Mouse (Mus musculus): Measurements from ENCODE around the gene Myh3. TPM values are rescaled to one million over a fixed set of nuclear protein-coding genes. Genes with fewer than 3 reads are reported as not detected.
A peak's percentile ranks its signal among the peaks of the same experiment; 100 is the strongest.

Myh3 gene
- polyA plus RNA-seq, 1 experiment = 0.36 TPM

- peaks cover 27% of the 10 kb centered on the region for H3K36me3 ChIP-seq (ENCODE audit: control insufficient read depth, insufficient read depth, low read length, poor library complexity, severe bottlenecking)
- no peak overlapping the region for H3K27ac ChIP-seq (ENCODE audit: insufficient read depth, low read length)
- no peaks in the 10 kb centered on the region for H3K27me3 ChIP-seq (ENCODE audit: control insufficient read depth, insufficient read depth, low read length, poor library complexity, severe bottlenecking)
- H3K4me3 ChIP-seq (ENCODE audit: low read depth, low read length) = no peak overlapping the region
- TF ChIP-seq CTCF (IDR thresholded peaks at IDR 0.05; ENCODE audit: low read depth, low read length) (peak; percentile 37), POLR2A (IDR thresholded peaks at IDR 0.05; ENCODE audit: insufficient read depth, low read length) (no peak), EP300 (IDR thresholded peaks at IDR 0.05; ENCODE audit: insufficient read depth, low read depth, low read length) (no peak)
- H3K9me3 ChIP-seq (replicated peaks; ENCODE audit: control insufficient read depth, insufficient read depth, low read length, poor library complexity, severe bottlenecking) = no peaks in the 10 kb centered on the region
- no peak overlapping the region for H3K9ac ChIP-seq (ENCODE audit: low read depth, poor library complexity, severe bottlenecking)
- no peaks in the 10 kb centered on the region for H3K4me1 ChIP-seq (ENCODE audit: control insufficient read depth, insufficient read depth, low read length)
Measured at GRCm38 (mm10) chr11:67039799-67040198, 38.3 kb upstream of the Myh3 start.

DNA sequence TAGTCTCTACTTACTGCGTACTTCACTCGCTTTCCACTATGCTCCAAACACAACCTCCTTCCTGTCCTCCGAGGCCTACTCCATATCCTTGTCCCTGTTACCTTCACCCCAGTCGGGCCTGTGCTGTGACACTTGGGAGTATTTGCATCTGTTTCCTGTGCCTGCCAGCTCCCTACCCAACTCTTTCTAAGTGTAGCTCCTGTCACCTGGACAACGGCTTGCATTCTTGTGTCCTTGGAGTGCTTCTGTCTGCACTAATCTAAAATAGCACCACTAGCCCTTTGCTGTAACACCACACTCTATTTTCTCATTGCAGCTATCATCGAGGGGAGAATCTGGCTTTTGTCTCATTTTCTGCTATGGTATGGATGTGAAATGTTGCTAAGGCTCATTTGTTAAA lies 37.6 kb upstream of the Myh3 start:
- H3K9me3 ChIP-seq (replicated peaks; ENCODE audit: control insufficient read depth, insufficient read depth, low read length, poor library complexity, severe bottlenecking) = no peaks in the 10 kb centered on the region

GRCm38 (mm10) chr11:67043007-67043406 lies 35.1 kb upstream of the Myh3 start:
- Histone ChIP-seq H3K27me3 (ENCODE audit: control insufficient read depth, insufficient read depth, low read length, poor library complexity, severe bottlenecking) (no peaks in the 10 kb centered on the region), H3K36me3 (ENCODE audit: control insufficient read depth, insufficient read depth, low read length, poor library complexity, severe bottlenecking) (peaks cover 24% of the 10 kb centered on the region), H3K27ac (ENCODE audit: insufficient read depth, low read length) (peak overlapping the region; percentile 68), H3K4me3 (ENCODE audit: low read depth, low read length) (peak overlapping the region; percentile 38), H3K4me1 (ENCODE audit: control insufficient read depth, insufficient read depth, low read length) (no peaks in the 10 kb centered on the region), H3K9ac (ENCODE audit: low read depth, poor library complexity, severe bottlenecking) (peak overlapping the region; percentile 27; the same call in 1 of the 2 replicates), H3K9me3 (replicated peaks; ENCODE audit: control insufficient read depth, insufficient read depth, low read length, poor library complexity, severe bottlenecking) (no peaks in the 10 kb centered on the region)
- no peak for TF ChIP-seq CTCF (IDR thresholded peaks at IDR 0.05; ENCODE audit: low read depth, low read length)
- no peak for TF ChIP-seq POLR2A (IDR thresholded peaks at IDR 0.05; ENCODE audit: insufficient read depth, low read length)
- TF ChIP-seq EP300 (IDR thresholded peaks at IDR 0.05; ENCODE audit: insufficient read depth, low read depth, low read length) = no peak

More for the DNA sequence above, 37.6 kb upstream of the Myh3 start:
- Histone ChIP-seq H3K4me1 (ENCODE audit: control insufficient read depth, insufficient read depth, low read length) (no peaks in the 10 kb centered on the region), H3K9ac (ENCODE audit: low read depth, poor library complexity, severe bottlenecking) (no peak overlapping the region), H3K4me3 (ENCODE audit: low read depth, low read length) (no peak overlapping the region), H3K27ac (ENCODE audit: insufficient read depth, low read length) (no peak overlapping the region), H3K36me3 (ENCODE audit: control insufficient read depth, insufficient read depth, low read length, poor library complexity, severe bottlenecking) (peaks cover 27% of the 10 kb centered on the region), H3K27me3 (ENCODE audit: control insufficient read depth, insufficient read depth, low read length, poor library complexity, severe bottlenecking) (no peaks in the 10 kb centered on the region)
- TF ChIP-seq EP300 (IDR thresholded peaks at IDR 0.05; ENCODE audit: insufficient read depth, low read depth, low read length) (no peak), CTCF (IDR thresholded peaks at IDR 0.05; ENCODE audit: low read depth, low read length) (no peak), POLR2A (IDR thresholded peaks at IDR 0.05; ENCODE audit: insufficient read depth, low read length) (no peak)

- Histone ChIP-seq H3K4me3 (ENCODE audit: low read depth, low read length) (no peak overlapping the region), H3K36me3 (ENCODE audit: control insufficient read depth, insufficient read depth, low read length, poor library complexity, severe bottlenecking) (peaks cover 20% of the 10 kb centered on the region), H3K27me3 (ENCODE audit: control insufficient read depth, insufficient read depth, low read length, poor library complexity, severe bottlenecking) (no peaks in the 10 kb centered on the region), H3K4me1 (ENCODE audit: control insufficient read depth, insufficient read depth, low read length) (peaks cover 3% of the 10 kb centered on the region), H3K27ac (ENCODE audit: insufficient read depth, low read length) (0 out of 2 replicates have a peak overlapping the region, but pooled peaks have one; percentile 61), H3K9me3 (replicated peaks; ENCODE audit: control insufficient read depth, insufficient read depth, low read length, poor library complexity, severe bottlenecking) (no peaks in the 10 kb centered on the region), H3K9ac (ENCODE audit: low read depth, poor library complexity, severe bottlenecking) (no peak overlapping the region)
- no peak for TF ChIP-seq CTCF (IDR thresholded peaks at IDR 0.05; ENCODE audit: low read depth, low read length)
- no peak for TF ChIP-seq EP300 (IDR thresholded peaks at IDR 0.05; ENCODE audit: insufficient read depth, low read depth, low read length)
Measured at GRCm38 (mm10) chr11:67044959-67045358, 33.1 kb upstream of the Myh3 start.

DNA sequence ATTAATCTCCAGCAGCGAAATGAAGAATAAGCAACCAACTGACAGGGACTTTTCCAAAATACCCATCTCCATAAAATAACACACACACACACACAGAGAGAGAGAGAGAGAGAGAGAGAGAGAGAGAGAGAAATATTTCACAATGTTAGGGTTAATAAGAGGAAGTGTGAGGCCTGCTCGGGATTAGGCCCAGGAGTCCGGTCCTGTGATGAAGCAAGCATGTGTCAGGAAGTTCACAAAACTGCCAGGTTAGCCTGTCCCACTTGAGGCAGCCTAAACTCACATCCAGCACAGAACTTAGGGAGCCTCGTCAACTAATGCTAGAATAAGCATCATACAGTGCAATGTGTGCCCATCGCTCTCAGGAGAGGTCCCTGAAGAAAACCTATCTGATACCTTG lies 30.9 kb upstream of the Myh3 start:
- Histone ChIP-seq H3K9ac (ENCODE audit: low read depth, poor library complexity, severe bottlenecking) (no peak overlapping the region), H3K27me3 (ENCODE audit: control insufficient read depth, insufficient read depth, low read length, poor library complexity, severe bottlenecking) (no peaks in the 10 kb centered on the region), H3K9me3 (replicated peaks; ENCODE audit: control insufficient read depth, insufficient read depth, low read length, poor library complexity, severe bottlenecking) (no peaks in the 10 kb centered on the region), H3K4me3 (ENCODE audit: low read depth, low read length) (no peak overlapping the region), H3K4me1 (ENCODE audit: control insufficient read depth, insufficient read depth, low read length) (peaks cover 3% of the 10 kb centered on the region), H3K36me3 (ENCODE audit: control insufficient read depth, insufficient read depth, low read length, poor library complexity, severe bottlenecking) (0 out of 2 replicates have a peak, but pooled peaks cover 2% of the 10 kb centered on the region), H3K27ac (ENCODE audit: insufficient read depth, low read length) (no peak overlapping the region)
- TF ChIP-seq CTCF (IDR thresholded peaks at IDR 0.05; ENCODE audit: low read depth, low read length) (no peak), POLR2A (IDR thresholded peaks at IDR 0.05; ENCODE audit: insufficient read depth, low read length) (no peak), EP300 (IDR thresholded peaks at IDR 0.05; ENCODE audit: insufficient read depth, low read depth, low read length) (no peak)

DNA sequence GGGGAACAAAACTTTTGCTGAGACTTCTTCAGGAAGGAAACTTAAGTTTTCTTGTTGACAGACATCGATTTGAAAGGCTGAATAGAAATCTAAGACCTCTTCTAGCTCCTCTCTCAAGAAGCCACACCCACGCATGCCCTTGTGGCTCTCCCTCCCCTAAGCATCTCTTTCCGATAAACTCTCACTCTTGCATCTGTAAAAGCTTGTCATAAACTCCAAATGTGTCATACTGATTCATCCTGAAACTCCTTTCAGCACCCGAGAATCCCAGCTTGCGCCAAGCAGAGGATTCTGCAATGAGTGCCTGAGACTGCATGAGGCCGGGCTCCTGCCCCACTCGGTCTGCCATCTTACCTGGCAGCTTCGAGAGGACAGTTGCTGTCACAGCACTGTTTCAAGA lies 29.6 kb upstream of the Myh3 start:
- H3K4me3 ChIP-seq (ENCODE audit: low read depth, low read length) = no peak overlapping the region
- no peaks in the 10 kb centered on the region for H3K9me3 ChIP-seq (replicated peaks; ENCODE audit: control insufficient read depth, insufficient read depth, low read length, poor library complexity, severe bottlenecking)
- TF ChIP-seq POLR2A (IDR thresholded peaks at IDR 0.05; ENCODE audit: insufficient read depth, low read length) = no peak
- no peak for TF ChIP-seq CTCF (IDR thresholded peaks at IDR 0.05; ENCODE audit: low read depth, low read length)
- TF ChIP-seq EP300 (IDR thresholded peaks at IDR 0.05; ENCODE audit: insufficient read depth, low read depth, low read length) = no peak
- H3K27ac ChIP-seq (ENCODE audit: insufficient read depth, low read length) = no peak overlapping the region
- H3K36me3 ChIP-seq (ENCODE audit: control insufficient read depth, insufficient read depth, low read length, poor library complexity, severe bottlenecking) = 0 out of 2 replicates have a peak, but pooled peaks cover 2% of the 10 kb centered on the region
- no peaks in the 10 kb centered on the region for H3K27me3 ChIP-seq (ENCODE audit: control insufficient read depth, insufficient read depth, low read length, poor library complexity, severe bottlenecking)
- peaks cover 3% of the 10 kb centered on the region for H3K4me1 ChIP-seq (ENCODE audit: control insufficient read depth, insufficient read depth, low read length)
- 0 out of 2 replicates have a peak overlapping the region, but pooled peaks have one; percentile 15 for H3K9ac ChIP-seq (ENCODE audit: low read depth, poor library complexity, severe bottlenecking)
